Mouse (Mus musculus) 3134 (cell line): ENCODE measurements at regions not wholly inside any gene's neighbourhood (a gene's known extent, or its start where the extent isn't known, plus 50 kb on each side); places are given as distances from the start of the nearest gene placed in this dataset.

Source experiments
- DNase-seq: peaks from one replicate; pipeline ENCODE4 v3.0.0-alpha.2; 2011; ENCODE audit warnings: low spot score; ENCODE audit not compliant: insufficient read length; ENCODE audit errors: extremely low read depth

GRCm38 (mm10) chr4:45591405-45592315 lies 59.4 kb upstream of the Shb start:
- no peak for DNase-seq

- no peak for DNase-seq
Measured at GRCm38 (mm10) chr4:45590836-45591235, 58.6 kb upstream of the Shb start.

GRCm38 (mm10) chr4:45588322-45588721 lies 56.1 kb upstream of the Shb start:
- no peak for DNase-seq

GRCm38 (mm10) chr4:45587202-45587601 lies 54.9 kb upstream of the Shb start:
- DNase-seq = no peak

- no peak for DNase-seq
Measured at GRCm38 (mm10) chr4:45586310-45586709, 54.0 kb upstream of the Shb start.

GRCm38 (mm10) chr4:45585188-45585820 lies 53.0 kb upstream of the Shb start:
- DNase-seq = no peak

GRCm38 (mm10) chr4:45583966-45584365 lies 51.7 kb upstream of the Shb start:
- no peak for DNase-seq

GRCm38 (mm10) chr4:45582496-45582895 lies 50.2 kb upstream of the Shb start:
- no peak for DNase-seq
